Comparison of ENCODE assay signal across 13 mouse cellular contexts in genomic region chr4:31425716-31426115, GRCm38 (mm10).
"Had no signal": no experiment of that assay in that cellular context is flagged by ENCODE, and none has a peak within 500 bp of the region (broad histone marks: within the 10 kb centered on the region; RNA-seq: fewer than 3 reads in every experiment).

No protein-coding gene starts in this region.

- H3K9ac ChIP-seq: limb, embryonic 15.5 days; liver, embryonic 14.5 days; neural tube, embryonic 12.5 days had no signal

- H3K27ac ChIP-seq: left cerebral cortex, adult 2 months; limb, embryonic 15.5 days; liver, embryonic 14.5 days; neural tube, embryonic 12.5 days had no signal

- H3K36me3 ChIP-seq: limb, embryonic 15.5 days; neural tube, embryonic 12.5 days had no signal

- DNase-seq: kidney, postnatal 25 days; lung, adult 18-20 months; midbrain, embryonic 14.5 days; retina, postnatal 1 day; right cerebral cortex, postnatal 4 days; spleen, adult 18-20 months; thymus, adult 18-20 months; thymus, postnatal 14 days had no signal

- H3K27me3 ChIP-seq: limb, embryonic 15.5 days; neural tube, embryonic 12.5 days had no signal

- H3K4me1 ChIP-seq: limb, embryonic 15.5 days; neural tube, embryonic 12.5 days had no signal

- H3K9me3 ChIP-seq: limb, embryonic 15.5 days; neural tube, embryonic 12.5 days had no signal

- H3K4me3 ChIP-seq: left cerebral cortex, adult 2 months; limb, embryonic 15.5 days; myocyte; neural tube, embryonic 12.5 days had no signal

- H3K4me2 ChIP-seq: limb, embryonic 15.5 days; neural tube, embryonic 12.5 days had no signal
